Mouse (Mus musculus): ENCODE results near the gene B3gnt9.
"Not testable (repeated sequence)": the region's sequence is repeated elsewhere in the genome, so short reads cannot be mapped to it uniquely, and the experiment has no call there.

Gene B3gnt9

GRCm38 (mm10) chr8:105254966-105255350 is at the start of gene B3gnt9:
B3gnt9 (minus strand) TSS chr8:105255153.
- DNase-seq (ENCODE audit: low spot score in 2 of 2) = no peak

- DNase-seq (ENCODE audit: low spot score in 2 of 2) = no peak
Measured at GRCm38 (mm10) chr8:105303874-105304273, 48.9 kb upstream of the B3gnt9 start.

GRCm38 (mm10) chr8:105303396-105303795 is 48.4 kb upstream of the B3gnt9 start:
- no peak for DNase-seq (ENCODE audit: low spot score in 2 of 2)

- DNase-seq (ENCODE audit: low spot score in 2 of 2) = no peak
Measured at GRCm38 (mm10) chr8:105299962-105300361, 45.0 kb upstream of the B3gnt9 start.

- no peak for DNase-seq (ENCODE audit: low spot score in 2 of 2)
Measured at GRCm38 (mm10) chr8:105298351-105299252, 43.6 kb upstream of the B3gnt9 start.

- DNase-seq (ENCODE audit: low spot score in 2 of 2) = peak; percentile 92 to 94
Measured at GRCm38 (mm10) chr8:105297511-105298192, 42.7 kb upstream of the B3gnt9 start, which contains the start of gene E2f4. E2f4 (plus strand) TSS chr8:105297663.

- DNase-seq (ENCODE audit: low spot score in 2 of 2) = no peak
Measured at GRCm38 (mm10) chr8:105295895-105296573, 41.1 kb upstream of the B3gnt9 start, which contains the start of gene Exoc3l. Exoc3l (minus strand) TSS chr8:105296101.

GRCm38 (mm10) chr8:105295256-105295655 is 40.3 kb upstream of the B3gnt9 start:
- DNase-seq (ENCODE audit: low spot score in 2 of 2) = no peak

- no peak for DNase-seq (ENCODE audit: low spot score in 2 of 2)
Measured at GRCm38 (mm10) chr8:105294776-105295175, 39.8 kb upstream of the B3gnt9 start.

- no peak for DNase-seq (ENCODE audit: low spot score in 2 of 2)
Measured at GRCm38 (mm10) chr8:105293405-105293804, 38.5 kb upstream of the B3gnt9 start.

- DNase-seq (ENCODE audit: low spot score in 2 of 2) = no peak
Measured at GRCm38 (mm10) chr8:105292471-105292870, 37.5 kb upstream of the B3gnt9 start.

- not testable (repeated sequence) for DNase-seq (ENCODE audit: low spot score in 2 of 2)
Measured at GRCm38 (mm10) chr8:105291802-105292201, 36.8 kb upstream of the B3gnt9 start.

GRCm38 (mm10) chr8:105291364-105291763 is 36.4 kb upstream of the B3gnt9 start:
- DNase-seq (ENCODE audit: low spot score in 2 of 2) = not testable (repeated sequence)

GRCm38 (mm10) chr8:105290554-105291314 is 35.8 kb upstream of the B3gnt9 start:
- peak; percentile 76 to 80 for DNase-seq (ENCODE audit: low spot score in 2 of 2)

- peak in 1 of 2 experiments; percentile 38 for DNase-seq (ENCODE audit: low spot score in 2 of 2)
Measured at GRCm38 (mm10) chr8:105289805-105290460, 35.0 kb upstream of the B3gnt9 start, which contains the start of gene 4931428F04Rik. 4931428F04Rik (minus strand) TSS chr8:105289864.

- peak; percentile 95 to 97 for DNase-seq (ENCODE audit: low spot score in 2 of 2)
Measured at GRCm38 (mm10) chr8:105288958-105289732, 34.2 kb upstream of the B3gnt9 start.

GRCm38 (mm10) chr8:105288231-105288630 is 33.3 kb upstream of the B3gnt9 start:
- DNase-seq (ENCODE audit: low spot score in 2 of 2) = no peak

- no peak for DNase-seq (ENCODE audit: low spot score in 2 of 2)
Measured at GRCm38 (mm10) chr8:105286907-105287306, 32.0 kb upstream of the B3gnt9 start.

- DNase-seq (ENCODE audit: low spot score in 2 of 2) = no peak
Measured at GRCm38 (mm10) chr8:105285514-105285913, 30.6 kb upstream of the B3gnt9 start.

GRCm38 (mm10) chr8:105283074-105283473 is 28.1 kb upstream of the B3gnt9 start:
- no peak for DNase-seq (ENCODE audit: low spot score in 2 of 2)

Data from frontal cortex, postnatal 36 days (tissue).